Mouse (Mus musculus) heart, adult 2 months (tissue): ENCODE measurements around the gene Mycbpap.

ENCODE experiments used
- CTCF ChIP-seq: fragments of 200-600 bp; IDR thresholded peaks from 2 replicates; pipeline ENCODE4 v1.8.1; 2022; ENCODE audit warnings: antibody characterized with exemption, mild to moderate bottlenecking, moderate library complexity
- EP300 ChIP-seq: fragments of 200-500 bp; IDR thresholded peaks from 2 replicates; pipeline ENCODE4 v1.6.1; 2011; ENCODE audit warnings: low read depth, low read length, control low read depth; ENCODE audit not compliant: insufficient read depth
- POLR2A ChIP-seq: fragments of 200-500 bp; IDR thresholded peaks from 2 replicates; pipeline ENCODE4 v1.6.1; 2011; ENCODE audit warnings: mild to moderate bottlenecking, low read depth, low read length, control low read depth; ENCODE audit not compliant: insufficient read depth

DNA sequence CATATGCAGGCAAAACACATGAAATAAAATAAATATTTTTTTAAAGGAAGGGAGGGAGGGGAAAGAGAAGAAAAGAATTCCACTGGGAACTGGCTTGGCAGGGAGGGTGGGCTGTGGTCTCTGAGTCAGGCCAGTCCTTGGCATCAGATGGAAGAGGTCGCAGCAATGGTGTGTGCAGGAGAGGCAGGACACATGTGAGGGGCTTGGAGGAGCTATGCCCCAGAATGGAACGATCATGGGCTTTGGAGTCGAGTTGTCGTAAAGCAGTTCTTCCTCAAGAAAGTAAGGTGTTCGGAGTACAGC, 28.9 kb upstream of the Mycbpap start:
- TF ChIP-seq CTCF (no peak), POLR2A (no peak), EP300 (no peak)
